Mouse (Mus musculus) forebrain, embryonic 14.5 days (tissue): ENCODE measurements around the gene Colca2. TPM values are rescaled to one million over a fixed set of nuclear protein-coding genes. Genes with fewer than 3 reads are reported as not detected.

Source experiments
- ATAC-seq: fragments of 200-750 bp; cut with Nextera tagmentation; 2 replicates; pipeline ENCODE4 v1.8.0; 2017; ENCODE audit warnings: mild to moderate bottlenecking, moderate library complexity
- DNase-seq: peaks from one replicate; pipeline ENCODE4 v3.0.0-alpha.2; 2015; ENCODE audit warnings: low spot score
- H3K27ac ChIP-seq: fragments of 300-500 bp; sonication (generic); 2 replicates; pipeline ENCODE4 v1.5.1; 2014; ENCODE audit warnings: low read depth, mild to moderate bottlenecking, control low read depth, low read length, moderate library complexity
- H3K27me3 ChIP-seq: fragments of 300-500 bp; sonication (generic); replicated peaks from 2 replicates; pipeline ENCODE4 v1.6.1; 2014; ENCODE audit warnings: low read length, control low read depth, mixed read lengths; ENCODE audit not compliant: control insufficient read depth, insufficient read depth
- H3K36me3 ChIP-seq: fragments of 300-500 bp; sonication (generic); 2 replicates; pipeline ENCODE4 v1.6.1; 2014; ENCODE audit warnings: low read length, control low read depth; ENCODE audit not compliant: control insufficient read depth, insufficient read depth
- H3K4me1 ChIP-seq: fragments of 300-500 bp; sonication (generic); 2 replicates; pipeline ENCODE4 v1.6.1; 2014; ENCODE audit warnings: antibody characterized with exemption, low read length, control low read depth; ENCODE audit not compliant: control insufficient read depth, insufficient read depth
- H3K4me2 ChIP-seq: fragments of 300-500 bp; sonication (generic); 2 replicates; pipeline ENCODE4 v1.6.1; 2014; ENCODE audit warnings: mild to moderate bottlenecking, control low read depth, low read length
- H3K4me3 ChIP-seq: fragments of 300-500 bp; sonication (generic); 2 replicates; pipeline ENCODE4 v1.5.1; 2014; ENCODE audit warnings: low read depth, low read length, control low read depth
- H3K9ac ChIP-seq: fragments of 300-500 bp; sonication (generic); 2 replicates; pipeline ENCODE4 v1.6.1; 2014; ENCODE audit warnings: mild to moderate bottlenecking, low read length, control low read depth, moderate library complexity
- H3K9me3 ChIP-seq: fragments of 300-500 bp; sonication (generic); replicated peaks from 2 replicates; pipeline ENCODE4 v1.6.1; 2016; ENCODE audit warnings: low read length, control low read depth, mixed read lengths; ENCODE audit not compliant: control insufficient read depth
- WGBS: fragments of 180-500 bp; shearing (Covaris S2); extraction: QIAGEN DNeasy Blood & Tissue Kit; methylation state at CpG from one replicate; pipeline ENCODE4 v1.1.7; 2014; 5-methylcytosine and 5-hydroxymethylcytosine counted together
- polyA plus RNA-seq: library from polyadenylated mRNA; unstranded; fragments of >200 nt; fragmentation: Nextera tagmentation; extraction: Ambion mirVana; gene quantifications from 2 replicates; pipeline ENCODE4 v1.2.1, GENCODE M21; 2014

Colca2 gene
- polyA plus RNA-seq, 1 experiment from 2014 or later = 1.7 TPM

GRCm38 (mm10) chr9:51312554-51313317 lies 34.4 kb upstream of the Colca2 start:
- Histone ChIP-seq H3K9me3 (no peaks in the 10 kb centered on the region), H3K4me1 (no peaks in the 10 kb centered on the region), H3K36me3 (no peaks in the 10 kb centered on the region), H3K27me3 (no peaks in the 10 kb centered on the region), H3K4me3 (no peak overlapping the region), H3K4me2 (no peak overlapping the region), H3K9ac (no peak overlapping the region), H3K27ac (0 out of 2 replicates have a peak overlapping the region, but pooled peaks have one; percentile 27)
- 57% methylated on average over 18 of the region's 18 CpGs for WGBS
- peak; percentile 73 for DNase-seq
- ATAC-seq = peak; percentile 82

DNA sequence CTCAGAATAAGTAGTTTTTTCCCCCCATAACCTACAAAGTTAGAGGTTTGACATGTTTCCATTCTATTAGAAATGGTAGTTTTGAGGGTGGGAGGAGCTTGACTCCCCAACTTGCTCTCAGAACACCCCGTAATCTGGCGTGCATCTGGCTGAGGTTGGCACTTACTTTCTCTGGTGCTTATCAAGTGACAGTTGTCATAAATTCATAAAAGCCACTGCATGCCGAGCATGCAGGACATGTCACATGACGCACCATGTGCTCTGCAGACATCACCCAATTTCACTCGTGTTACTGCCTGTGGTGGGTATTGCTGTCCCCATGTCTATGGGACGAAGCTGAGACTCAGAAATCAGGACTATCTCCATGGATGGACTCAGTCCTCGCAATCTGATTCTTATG lies 32.1 kb upstream of the Colca2 start:
- Histone ChIP-seq H3K36me3 (no peaks in the 10 kb centered on the region), H3K9ac (no peak overlapping the region), H3K27me3 (no peaks in the 10 kb centered on the region), H3K4me1 (no peaks in the 10 kb centered on the region), H3K4me2 (no peak overlapping the region), H3K27ac (no peak overlapping the region), H3K9me3 (no peaks in the 10 kb centered on the region), H3K4me3 (no peak overlapping the region)
- WGBS = 86% methylated on average over 7 of the region's 7 CpGs
- DNase-seq (no peak), ATAC-seq (no peak)

DNA sequence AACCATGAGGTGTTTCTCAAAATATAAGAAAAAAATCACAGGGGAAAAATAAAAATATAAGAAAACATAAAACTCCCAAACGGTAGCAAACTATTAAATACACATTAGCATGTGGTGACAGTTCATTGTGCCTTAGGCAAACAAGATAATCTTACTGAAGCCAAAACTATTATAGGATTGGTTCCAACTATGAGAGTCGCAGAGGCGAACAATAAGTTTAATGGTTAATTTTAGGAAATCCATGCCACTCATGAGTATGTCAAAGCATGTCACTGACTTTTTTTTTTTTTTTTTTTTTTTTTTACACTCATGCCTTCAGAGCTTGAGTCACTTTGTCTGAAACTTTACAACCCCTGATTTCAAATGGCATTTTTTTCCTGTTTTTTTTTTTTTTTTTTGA lies 28.0 kb upstream of the Colca2 start:
- no peak for ATAC-seq
- H3K27ac ChIP-seq = no peak overlapping the region
- no peak overlapping the region for H3K9ac ChIP-seq
- WGBS = 86% methylated on average over 3 of the region's 3 CpGs
- DNase-seq = no peak
- H3K27me3 ChIP-seq = no peaks in the 10 kb centered on the region
- no peak overlapping the region for H3K4me3 ChIP-seq
- H3K4me1 ChIP-seq = no peaks in the 10 kb centered on the region
- H3K9me3 ChIP-seq = no peaks in the 10 kb centered on the region
- no peak overlapping the region for H3K4me2 ChIP-seq
- no peaks in the 10 kb centered on the region for H3K36me3 ChIP-seq

GRCm38 (mm10) chr9:51305146-51305545 lies 26.8 kb upstream of the Colca2 start:
- no peak overlapping the region for H3K4me3 ChIP-seq
- no peaks in the 10 kb centered on the region for H3K4me1 ChIP-seq
- no peak overlapping the region for H3K9ac ChIP-seq
- H3K27me3 ChIP-seq = no peaks in the 10 kb centered on the region
- H3K4me2 ChIP-seq = no peak overlapping the region
- no peaks in the 10 kb centered on the region for H3K36me3 ChIP-seq
- peak; percentile 66 for DNase-seq
- H3K9me3 ChIP-seq = no peaks in the 10 kb centered on the region
- WGBS = 58% methylated on average over 3 of the region's 3 CpGs
- peak overlapping the region; percentile 3; the same call in 1 of the 2 replicates for H3K27ac ChIP-seq
- ATAC-seq = peak; percentile 60; the same call in 1 of the 2 replicates

DNA sequence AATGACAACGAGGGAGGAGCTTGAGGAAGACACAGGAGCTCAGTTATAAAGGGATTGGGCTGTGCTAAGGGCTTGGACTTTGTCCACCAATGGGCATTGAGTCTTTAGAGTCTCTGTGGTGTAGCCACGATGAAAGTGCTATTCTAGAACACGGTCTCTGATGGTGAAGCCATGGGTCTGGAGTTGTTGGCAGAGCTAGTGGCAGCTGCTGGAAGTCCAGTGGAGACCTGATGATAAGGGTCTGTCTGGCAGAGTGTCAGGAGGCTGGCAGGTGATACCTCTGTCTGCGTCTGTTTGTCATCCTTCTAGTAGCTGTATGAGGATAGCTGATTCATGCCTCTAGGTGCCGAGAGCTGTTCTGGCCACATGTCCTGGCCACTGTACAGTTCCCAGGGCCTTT lies 25.6 kb upstream of the Colca2 start:
- no peak overlapping the region for H3K4me3 ChIP-seq
- H3K27ac ChIP-seq = no peak overlapping the region
- no peak overlapping the region for H3K9ac ChIP-seq
- WGBS = 85% methylated on average over 5 of the region's 5 CpGs
- H3K27me3 ChIP-seq = no peaks in the 10 kb centered on the region
- no peaks in the 10 kb centered on the region for H3K36me3 ChIP-seq
- no peaks in the 10 kb centered on the region for H3K4me1 ChIP-seq
- H3K9me3 ChIP-seq = no peaks in the 10 kb centered on the region
- DNase-seq (no peak), ATAC-seq (no peak)
- no peak overlapping the region for H3K4me2 ChIP-seq

DNA sequence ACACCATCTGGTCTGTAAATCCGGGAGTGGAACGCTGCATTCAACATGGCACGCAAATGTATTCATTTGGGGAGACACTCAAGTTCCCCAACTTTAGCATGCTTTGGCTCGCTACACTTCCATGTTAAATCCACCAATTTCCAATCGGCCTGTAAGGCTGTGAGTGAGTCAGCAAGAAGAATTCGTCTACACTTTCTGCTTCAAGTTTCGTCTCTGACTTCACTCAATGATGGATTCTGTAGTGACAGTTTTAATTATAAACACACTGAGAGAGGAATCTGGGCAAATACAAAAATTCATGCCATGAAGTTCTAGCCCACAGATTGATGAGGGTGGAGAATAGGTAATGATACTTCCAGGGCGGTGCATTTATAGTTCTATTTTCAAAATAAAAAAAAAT lies 15.2 kb upstream of the Colca2 start:
- H3K4me1 ChIP-seq = no peaks in the 10 kb centered on the region
- H3K4me3 ChIP-seq = no peak overlapping the region
- 82% methylated on average over 8 of the region's 8 CpGs for WGBS
- H3K27me3 ChIP-seq = no peaks in the 10 kb centered on the region
- DNase-seq (no peak), ATAC-seq (no peak)
- no peak overlapping the region for H3K27ac ChIP-seq
- H3K36me3 ChIP-seq = no peaks in the 10 kb centered on the region
- no peaks in the 10 kb centered on the region for H3K9me3 ChIP-seq
- no peak overlapping the region for H3K9ac ChIP-seq
- H3K4me2 ChIP-seq = no peak overlapping the region

- Histone ChIP-seq H3K27me3 (no peaks in the 10 kb centered on the region), H3K9me3 (no peaks in the 10 kb centered on the region), H3K27ac (no peak overlapping the region), H3K9ac (no peak overlapping the region), H3K4me3 (no peak overlapping the region), H3K4me1 (no peaks in the 10 kb centered on the region), H3K4me2 (no peak overlapping the region), H3K36me3 (no peaks in the 10 kb centered on the region)
- 41% methylated on average over 4 of the region's 4 CpGs for WGBS
- peak; percentile 94 for DNase-seq
- peak; percentile 83 for ATAC-seq
These were observed 14.3 kb upstream of the Colca2 start for GRCm38 (mm10) chr9:51292674-51293073.

DNA sequence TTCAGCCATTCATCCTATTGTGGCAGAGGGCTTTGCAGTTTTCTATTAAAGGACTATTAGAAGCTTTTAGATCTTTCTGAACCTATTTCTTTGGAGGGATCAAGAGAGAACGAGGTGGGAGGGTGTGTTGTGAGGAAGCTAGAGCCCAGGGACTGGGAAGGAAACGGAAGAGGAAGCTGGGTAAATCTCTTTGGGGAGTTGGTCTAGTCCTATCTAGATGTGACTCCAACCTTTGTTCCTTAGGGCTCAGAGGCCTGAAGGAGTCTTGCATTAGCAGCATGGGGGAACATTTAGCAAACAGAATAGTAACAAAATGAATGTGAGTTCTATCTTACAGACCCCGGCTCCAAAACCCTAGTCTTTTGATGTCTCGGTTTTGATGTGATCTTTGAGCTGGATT lies 12.6 kb upstream of the Colca2 start:
- Histone ChIP-seq H3K27ac (no peak overlapping the region), H3K4me1 (no peaks in the 10 kb centered on the region), H3K4me2 (no peak overlapping the region), H3K27me3 (no peaks in the 10 kb centered on the region), H3K9me3 (no peaks in the 10 kb centered on the region), H3K4me3 (no peak overlapping the region), H3K36me3 (no peaks in the 10 kb centered on the region), H3K9ac (no peak overlapping the region)
- WGBS = 61% methylated on average over 4 of the region's 4 CpGs
- no peak for DNase-seq
- no peak for ATAC-seq

DNA sequence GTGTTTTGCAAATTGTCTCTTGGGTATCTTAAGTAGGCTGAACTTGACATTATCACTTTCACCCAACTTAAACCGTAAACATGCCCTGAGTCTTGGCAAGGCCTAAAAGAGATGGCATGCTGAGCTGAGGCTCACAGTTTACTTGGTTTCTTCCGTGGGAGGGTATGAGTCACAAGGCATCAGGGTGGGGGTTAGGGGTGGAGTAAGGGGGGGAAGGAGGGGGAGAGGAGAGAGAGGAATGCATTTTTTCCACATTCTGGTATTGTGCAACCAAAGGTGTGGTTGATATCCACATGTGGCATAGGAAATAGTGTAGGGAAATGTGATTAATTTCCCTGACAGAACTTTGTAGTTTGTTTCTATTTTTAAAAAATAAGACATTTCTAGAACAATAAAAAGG lies 7.7 kb upstream of the Colca2 start:
- WGBS = 63% methylated on average over 2 of the region's 2 CpGs
- Histone ChIP-seq H3K4me2 (no peak overlapping the region), H3K9ac (no peak overlapping the region), H3K4me3 (no peak overlapping the region), H3K27me3 (no peaks in the 10 kb centered on the region), H3K27ac (no peak overlapping the region), H3K9me3 (no peaks in the 10 kb centered on the region), H3K36me3 (no peaks in the 10 kb centered on the region), H3K4me1 (no peaks in the 10 kb centered on the region)
- ATAC-seq (no peak), DNase-seq (no peak)
